Mouse (Mus musculus): Measurements from ENCODE around the gene Nedd9.

GRCm38 (mm10) chr13:41400289-41400688 is 86.9 kb downstream of the Nedd9 start:
- TF ChIP-seq CTCF (IDR thresholded peaks at IDR 0.05; ENCODE audit: low read depth, low read length) (no peak), POLR2A (IDR thresholded peaks at IDR 0.05; ENCODE audit: borderline replicate concordance, low read depth, low read length) (no peak)

Measured in bone marrow macrophage, adult 2 months (primary cell).